Mouse (Mus musculus) gastrocnemius, postnatal 4 days (tissue): ENCODE results near the gene Dgkg. TPM values are rescaled to one million over a fixed set of nuclear protein-coding genes. Genes with fewer than 3 reads are reported as not detected.
A peak's percentile ranks its signal among the peaks of the same experiment; 100 is the strongest.

Experiments
- DNase-seq, 2 experiments: peaks; one replicate each; pipeline ENCODE4 v3.0.0; 2021 to 2022; ENCODE audit warnings: low spot score in 2 of 2, mixed read lengths in 2 of 2
- total RNA-seq, 2 experiments: library from RNA; stranded (reverse); gene quantifications; 2 replicates each; pipeline ENCODE4 v1.2.3; 2021

The Dgkg gene
- total RNA-seq, 2 experiments from 2014 or later, result 0.91 to 1.4 TPM

DNA sequence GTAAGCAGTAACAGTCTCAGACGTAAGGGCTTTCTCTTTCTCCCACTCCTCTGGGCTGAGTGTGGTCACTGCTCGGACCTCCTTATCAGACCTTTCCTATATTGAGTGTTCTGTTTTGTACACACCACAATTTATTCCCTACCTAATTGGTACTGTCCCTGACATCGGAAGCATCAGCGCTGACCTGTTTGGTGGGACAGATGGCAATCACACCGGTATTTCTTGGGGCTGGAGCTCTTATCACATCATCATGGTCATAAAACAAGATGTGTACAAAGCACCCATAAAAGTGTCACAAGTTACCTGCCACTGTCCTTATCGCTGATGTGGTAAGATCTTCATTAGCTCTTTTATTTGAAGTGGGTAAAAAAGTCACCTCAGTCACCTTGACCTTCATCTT lies 155.2 kb downstream of the Dgkg start:
- DNase-seq, result no peak

GRCm38 (mm10) chr16:22500561-22500960 lies 156.5 kb downstream of the Dgkg start:
- no peak for DNase-seq

DNA sequence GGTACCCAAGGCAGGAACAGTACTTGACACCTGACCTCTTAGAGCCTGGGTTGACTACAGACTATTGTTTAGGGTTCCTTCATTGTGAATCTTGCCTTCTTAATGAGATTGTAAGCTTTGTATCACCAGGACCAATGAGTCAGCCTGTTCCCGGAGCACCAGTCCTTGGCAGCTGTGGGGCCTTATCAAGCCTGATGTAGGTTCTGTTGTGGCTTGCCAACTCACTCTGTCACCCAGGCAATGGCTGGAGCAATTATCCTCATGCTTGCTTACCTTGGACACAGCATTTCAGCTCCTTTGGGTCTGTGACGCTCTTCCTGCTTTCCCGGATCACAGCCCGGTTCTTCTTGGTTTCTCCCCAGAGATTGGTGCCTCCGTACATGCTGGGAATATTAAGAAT lies 157.1 kb downstream of the Dgkg start:
- no peak for DNase-seq

DNA sequence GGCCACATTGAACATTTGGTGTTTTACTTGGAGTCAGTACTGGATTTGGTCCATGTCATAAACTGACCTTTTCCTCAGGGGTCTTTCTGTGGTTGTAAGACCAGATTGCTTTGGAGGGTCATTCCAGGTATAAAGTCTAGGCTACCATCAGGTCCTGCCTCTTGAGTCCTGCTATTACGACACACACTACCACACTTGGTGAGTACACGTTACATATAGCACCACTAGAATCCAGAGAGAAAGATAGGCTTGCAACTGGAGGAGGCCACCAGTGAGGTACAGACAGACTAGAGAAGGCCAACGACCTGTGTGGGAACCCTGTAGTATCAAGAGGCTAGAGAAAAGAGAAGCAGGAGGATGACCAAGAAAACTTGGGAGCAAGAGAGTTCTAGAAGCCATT lies 157.6 kb downstream of the Dgkg start:
- DNase-seq, result no peak

DNA sequence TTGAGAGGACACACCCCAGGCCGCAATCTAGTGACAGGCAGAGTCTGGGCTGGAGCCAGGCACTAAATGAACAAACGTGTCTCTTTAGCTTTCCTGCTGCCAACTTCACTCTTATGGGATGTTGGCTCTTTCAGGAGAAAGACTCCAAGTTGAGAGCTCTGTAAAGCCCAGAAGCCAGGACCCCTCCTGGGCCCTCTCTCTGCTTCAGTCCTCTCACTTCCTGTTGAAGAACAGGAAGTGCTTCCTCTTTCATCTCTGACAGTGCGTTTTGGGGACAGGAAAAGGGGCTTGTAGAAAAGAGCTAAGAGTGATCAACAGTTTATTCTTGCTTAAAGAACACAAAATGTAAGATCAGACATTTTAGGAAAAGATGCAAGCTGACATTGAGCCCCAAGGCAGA lies 159.0 kb downstream of the Dgkg start:
- DNase-seq, result no peak

DNA sequence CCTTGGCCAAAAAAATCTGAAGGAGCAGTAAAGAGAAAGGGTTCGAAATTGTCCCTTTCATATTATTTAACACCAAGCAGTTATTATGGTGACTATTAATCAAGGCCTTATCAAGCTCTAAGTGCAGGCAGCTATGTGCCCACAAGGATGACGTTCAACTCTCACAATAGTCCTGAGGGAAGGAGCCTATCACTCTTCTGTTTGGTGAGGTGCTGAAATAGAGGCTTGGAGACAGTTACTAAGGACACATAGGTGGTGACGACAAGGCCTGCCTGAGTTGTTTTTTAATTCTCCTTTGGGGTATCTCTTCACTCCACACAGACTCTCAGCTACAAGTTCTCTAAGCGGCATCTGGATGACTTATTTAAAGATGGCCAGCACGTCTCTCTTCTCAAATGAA lies 161.8 kb downstream of the Dgkg start:
- DNase-seq, result no peak

- no peak for DNase-seq
Observed at GRCm38 (mm10) chr16:22494815-22495214, 162.2 kb downstream of the Dgkg start.

DNA sequence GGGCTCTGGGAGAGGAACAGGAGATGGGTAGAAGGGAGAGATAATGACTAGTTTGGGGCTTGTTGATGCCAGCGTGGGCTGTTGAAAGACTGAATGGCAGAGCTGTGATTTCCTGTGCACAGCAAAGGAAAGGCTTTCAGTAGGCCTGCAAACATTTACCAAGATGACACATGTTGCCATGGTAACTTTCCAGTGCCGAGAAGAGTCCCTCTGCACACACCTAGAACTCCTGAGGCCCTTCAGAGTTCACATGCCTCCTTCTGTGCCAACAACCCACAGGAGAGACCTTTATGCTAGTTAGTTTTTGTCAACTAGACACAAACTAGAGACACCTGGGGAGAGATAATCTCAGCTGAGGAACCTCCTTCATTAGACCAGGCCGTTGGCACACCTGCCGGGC lies 163.6 kb downstream of the Dgkg start:
- no peak for DNase-seq

GRCm38 (mm10) chr16:22491446-22492166 lies 165.4 kb downstream of the Dgkg start:
- DNase-seq, result no peak

GRCm38 (mm10) chr16:22483900-22484299 lies 173.1 kb downstream of the Dgkg start:
- no peak for DNase-seq

DNA sequence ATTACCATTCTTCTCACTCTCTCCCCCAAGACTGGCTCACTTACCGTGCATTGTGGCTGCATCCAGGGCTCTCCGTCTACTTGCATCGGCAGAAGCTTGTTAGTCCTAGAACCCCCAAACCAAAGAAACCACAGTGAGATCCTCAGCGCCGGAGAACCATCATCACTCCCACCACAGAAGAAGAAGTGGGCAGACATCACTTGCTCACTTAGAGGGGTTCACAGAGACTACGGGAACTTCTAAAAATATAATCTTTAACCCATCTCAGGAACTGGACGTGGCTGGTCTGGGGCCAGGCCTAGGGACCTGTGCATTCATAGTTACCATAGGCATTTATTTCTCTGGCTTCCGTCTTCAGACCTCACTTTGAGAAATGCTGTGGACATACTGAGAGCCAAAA lies 177.7 kb downstream of the Dgkg start:
- no peak for DNase-seq

- DNase-seq, result no peak
Observed at GRCm38 (mm10) chr16:22471728-22472127, 185.3 kb downstream of the Dgkg start.

DNA sequence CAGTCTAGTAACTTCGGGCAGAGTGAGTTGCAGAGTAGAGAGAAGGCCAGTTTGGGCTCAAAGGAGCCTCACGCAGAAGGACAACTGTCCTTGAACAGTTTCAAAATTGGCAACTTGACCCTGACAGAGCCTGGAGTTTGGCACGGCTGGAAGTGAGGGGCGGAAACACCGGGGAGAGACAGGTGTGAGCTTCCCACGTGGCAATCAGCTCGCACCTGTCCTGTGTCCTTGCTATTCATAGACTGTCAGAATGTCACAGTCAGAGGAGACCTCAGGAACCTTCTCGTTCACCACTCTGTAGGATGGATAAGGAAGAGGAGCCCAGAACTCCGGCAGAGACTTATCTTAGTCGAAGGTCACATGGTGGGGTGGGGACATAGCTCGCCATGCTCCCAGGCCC lies 187.6 kb downstream of the Dgkg start:
- no peak for DNase-seq

- DNase-seq, result no peak
Observed at GRCm38 (mm10) chr16:22467111-22467510, 189.9 kb downstream of the Dgkg start.

GRCm38 (mm10) chr16:22466381-22466780 lies 190.6 kb downstream of the Dgkg start:
- no peak for DNase-seq

DNA sequence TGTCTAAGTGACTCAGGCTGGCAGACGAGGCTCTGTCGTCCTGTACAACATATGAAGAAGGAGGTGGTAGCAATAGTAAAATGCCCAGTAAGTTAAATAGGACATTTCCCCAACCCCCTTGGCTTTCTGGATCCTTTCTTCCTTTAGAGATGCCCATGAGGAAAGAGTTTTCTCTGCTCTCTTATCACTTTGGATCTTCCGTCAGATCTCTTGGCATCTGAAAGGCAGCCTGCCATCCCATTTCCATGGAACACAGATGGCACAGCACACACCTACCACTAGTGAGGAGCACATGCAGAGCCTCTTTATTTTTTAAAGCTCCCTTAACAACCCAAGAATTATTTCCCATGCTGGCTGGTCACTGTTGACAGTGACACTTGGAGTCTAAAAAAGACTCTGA lies 194.8 kb downstream of the Dgkg start:
- DNase-seq, result no peak

DNA sequence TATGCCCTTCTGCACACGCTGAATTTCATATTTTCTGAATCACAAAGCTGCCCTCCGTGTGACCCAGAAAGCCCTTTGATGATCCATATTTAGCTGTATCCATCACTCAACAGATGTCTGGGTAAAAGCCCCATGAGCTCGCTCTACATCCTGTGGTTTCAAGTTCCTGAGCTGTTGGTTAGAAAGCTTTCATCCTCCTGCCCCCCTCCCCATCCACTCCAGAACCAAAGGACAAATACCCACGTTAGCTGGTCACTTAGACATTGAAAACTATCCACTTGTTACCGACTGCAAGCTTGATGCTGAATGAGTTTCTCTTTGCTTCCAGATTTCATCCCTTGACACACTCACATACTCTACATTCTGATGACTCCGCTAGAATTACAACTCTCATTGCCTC lies 195.3 kb downstream of the Dgkg start:
- no peak for DNase-seq

GRCm38 (mm10) chr16:22460960-22461359 lies 196.1 kb downstream of the Dgkg start:
- DNase-seq, result no peak

DNA sequence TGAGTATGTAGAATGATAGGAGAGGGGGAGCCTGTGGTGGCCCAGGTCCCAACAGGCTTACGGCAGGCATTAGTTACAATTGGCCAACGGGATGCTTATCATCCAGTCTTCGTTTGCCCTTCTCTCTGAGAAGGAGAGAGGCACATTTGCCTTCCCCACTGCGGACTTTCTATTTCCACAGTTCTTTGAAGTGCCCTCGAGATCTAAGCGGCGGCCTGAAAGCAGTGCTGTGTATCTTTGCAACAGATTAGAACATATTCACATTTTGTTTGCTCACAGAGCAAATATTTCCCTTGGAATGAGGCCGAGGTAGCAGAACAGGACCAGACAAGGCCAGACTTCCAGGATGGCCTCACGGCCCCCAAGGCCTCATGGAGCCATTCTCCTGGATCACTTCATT lies 204.9 kb downstream of the Dgkg start:
- no peak for DNase-seq

DNA sequence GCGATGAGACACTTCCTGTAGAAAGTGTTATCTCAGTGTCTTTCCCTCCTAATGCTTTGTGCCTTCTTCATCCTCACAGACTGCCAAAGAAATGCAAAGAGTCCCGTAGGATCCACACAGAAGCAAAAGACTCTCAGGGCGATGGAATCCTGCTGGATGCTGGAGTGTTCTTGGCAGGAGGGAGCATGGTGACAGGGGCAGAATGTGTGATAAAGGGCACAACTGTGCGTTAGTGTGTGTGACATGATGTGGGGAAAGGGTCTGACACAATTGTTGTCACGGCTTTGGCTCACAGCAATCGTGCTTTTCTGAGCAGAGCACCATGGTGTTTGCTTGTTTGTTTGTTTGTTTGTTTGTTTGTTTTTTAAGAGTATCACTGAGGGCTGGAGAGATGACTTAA lies 208.9 kb downstream of the Dgkg start:
- DNase-seq, result no peak

- DNase-seq, result no peak
Observed at GRCm38 (mm10) chr16:22444786-22445185, 212.2 kb downstream of the Dgkg start.

GRCm38 (mm10) chr16:22442202-22442601 lies 214.8 kb downstream of the Dgkg start:
- DNase-seq, result no peak

- DNase-seq, result no peak
Observed at GRCm38 (mm10) chr16:22441317-22441716, 215.7 kb downstream of the Dgkg start.

DNA sequence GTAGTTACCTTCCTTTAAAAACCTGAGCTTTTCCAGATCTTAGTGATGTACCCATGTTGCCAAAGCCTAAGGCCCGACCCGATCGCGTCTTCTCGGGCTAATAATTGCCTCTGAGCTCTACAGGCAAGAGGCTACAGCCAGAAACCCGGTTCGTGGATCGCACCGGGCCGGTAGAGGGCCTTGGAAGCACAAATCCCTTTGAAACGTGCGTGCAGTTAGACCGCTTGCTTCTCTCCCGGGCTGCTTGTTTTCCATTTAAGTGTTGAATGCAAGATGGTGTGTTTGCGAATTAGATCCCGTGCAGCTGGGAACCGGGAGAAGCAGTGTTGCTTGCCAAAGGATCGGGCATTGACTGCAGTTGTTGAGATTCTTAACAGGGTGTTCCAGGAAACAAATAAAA lies 216.8 kb downstream of the Dgkg start:
- peak in 1 of 2 experiments; percentile 50 for DNase-seq
